Mouse (Mus musculus): ENCODE results near the gene Lag3.

Gene Lag3

DNA sequence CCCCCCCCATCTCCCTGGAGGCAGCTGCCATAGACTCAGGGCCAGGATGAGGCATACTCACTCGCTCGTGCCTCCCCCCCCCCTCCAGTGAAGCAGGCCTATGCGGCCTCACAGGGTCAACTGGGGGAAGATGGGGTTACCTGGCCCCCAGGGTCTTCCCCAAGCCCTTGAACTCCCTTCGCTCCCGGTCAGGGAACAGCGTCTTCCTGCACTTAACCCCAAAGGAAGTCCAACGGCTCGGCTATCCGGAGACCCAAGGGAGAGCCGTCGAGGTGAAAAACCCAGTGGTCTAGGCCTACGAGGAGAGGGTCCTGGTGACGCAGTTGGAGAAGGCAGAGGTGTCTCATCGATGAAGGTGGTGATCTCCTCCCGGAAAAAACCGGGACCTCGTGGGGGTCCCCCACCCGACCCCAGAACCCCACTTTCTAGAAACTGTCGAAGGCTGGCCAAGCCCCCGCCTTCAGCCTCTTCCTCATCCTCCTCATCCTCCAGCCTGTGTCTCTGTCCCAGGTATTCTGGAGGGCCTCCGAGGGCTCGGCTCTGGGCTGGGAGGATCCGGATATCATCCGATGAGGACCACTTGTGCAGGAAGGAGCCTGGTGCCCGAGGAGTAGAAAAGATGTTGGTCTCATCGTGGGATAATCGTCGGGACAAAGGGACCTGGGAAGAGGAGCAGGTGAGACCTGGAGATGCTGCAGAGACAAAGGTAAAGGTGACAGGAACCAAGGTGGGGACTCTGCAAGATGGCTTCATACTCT is 52.8 kb downstream of the Lag3 start:
- no peak for DNase-seq

DNA sequence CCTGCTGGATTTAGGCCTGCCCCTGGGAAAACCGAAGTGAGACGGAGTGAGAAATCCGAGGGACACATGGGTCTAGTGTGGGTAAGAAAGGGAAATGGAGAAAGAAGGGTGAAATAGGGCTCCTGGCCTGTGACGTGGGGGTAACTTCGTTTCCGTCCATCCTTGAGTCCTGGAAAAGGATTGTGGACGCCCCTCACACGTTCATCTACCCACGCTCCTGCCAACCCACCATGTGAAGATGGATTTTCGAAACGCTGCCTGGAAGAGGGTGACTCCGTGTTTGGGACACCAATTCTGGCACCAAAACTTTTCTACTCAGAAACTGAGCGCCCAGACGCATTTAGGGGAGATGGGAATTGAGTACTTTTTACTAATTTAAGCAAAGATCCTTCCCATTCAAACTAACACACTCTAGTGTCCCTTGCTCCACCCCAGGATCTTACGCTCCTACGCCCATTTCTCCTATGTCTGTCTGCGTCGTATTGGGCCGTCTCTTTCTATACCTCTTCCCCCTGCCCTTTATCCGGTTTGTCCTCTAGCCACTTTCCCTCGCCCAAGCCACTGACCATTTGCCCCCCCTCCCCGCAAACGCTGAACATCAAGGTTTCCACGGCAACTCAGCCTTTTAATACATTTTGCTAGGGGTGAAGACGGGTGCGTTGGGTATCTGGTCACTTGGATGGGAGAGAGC is 53.5 kb downstream of the Lag3 start:
- DNase-seq: no peak

DNA sequence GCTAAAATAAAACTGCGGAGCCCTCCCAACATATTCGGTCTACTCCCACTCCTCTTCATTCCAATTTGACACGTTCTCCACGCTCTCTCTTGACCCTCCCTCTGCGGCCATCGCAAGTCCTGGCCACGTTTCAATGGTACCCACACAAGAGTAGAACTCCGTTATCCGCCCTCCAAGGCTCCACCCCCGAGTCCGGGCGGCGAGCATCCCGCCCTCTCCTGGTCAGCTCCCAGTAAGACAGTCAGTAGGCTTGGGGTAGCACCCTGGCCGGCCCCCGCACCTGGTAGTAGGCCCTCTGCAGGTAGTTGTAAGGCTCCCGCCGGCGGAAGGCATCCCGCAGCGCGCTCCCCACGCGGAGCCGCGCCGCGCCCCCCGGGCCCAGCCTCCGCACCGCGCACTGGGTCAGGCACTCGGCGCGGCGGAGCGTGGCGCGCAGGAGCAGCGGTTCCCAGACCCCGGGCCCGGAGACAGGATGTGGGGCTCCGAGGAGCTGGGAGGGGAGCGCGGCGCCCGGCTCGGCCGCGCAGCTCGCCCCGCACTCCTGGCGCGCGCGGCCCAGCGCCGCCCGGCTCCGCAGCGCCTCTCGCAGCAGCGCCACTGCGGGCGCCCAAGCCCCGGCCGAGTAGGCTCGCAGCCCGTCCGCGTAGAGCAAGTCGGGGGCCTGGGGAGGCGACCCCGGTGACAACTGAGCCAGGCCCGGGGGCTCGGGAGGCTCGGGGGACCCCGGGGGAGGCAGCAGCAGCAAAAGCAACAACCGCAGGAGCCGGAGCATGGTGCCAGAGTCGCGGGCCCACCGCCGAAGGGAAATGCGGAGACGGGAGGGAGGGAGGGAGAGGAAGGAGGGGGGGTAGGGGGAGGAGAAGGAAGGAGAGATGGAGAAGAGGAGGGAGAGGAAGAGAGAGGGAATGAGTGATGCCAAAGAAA is 54.3 kb downstream of the Lag3 start, which contains the start of gene P3h3:
P3h3 (minus strand) TSS at position 837 of the 924 bp plus-strand sequence.
- DNase-seq: peak; percentile 69 to 76

DNA sequence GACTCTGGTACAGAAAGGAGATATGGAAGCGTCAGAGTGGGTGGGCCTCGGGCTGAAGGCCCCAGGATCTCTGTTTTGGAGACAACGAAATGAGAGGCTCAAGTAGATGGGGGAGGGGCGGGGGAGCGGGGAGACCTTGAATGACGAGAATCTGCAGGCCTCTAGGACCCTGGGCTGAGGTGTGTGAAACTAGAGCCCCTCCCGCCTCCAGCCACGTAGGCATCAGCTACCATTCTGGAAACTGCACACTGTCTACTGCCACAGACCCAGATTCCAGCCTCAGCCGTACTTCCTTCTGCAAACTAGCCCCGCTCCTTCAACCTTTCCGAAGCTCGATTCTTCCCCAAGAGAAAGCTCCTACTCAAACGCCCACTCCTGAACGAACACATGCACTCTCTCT is 55.2 kb downstream of the Lag3 start:
- no peak for DNase-seq

DNA sequence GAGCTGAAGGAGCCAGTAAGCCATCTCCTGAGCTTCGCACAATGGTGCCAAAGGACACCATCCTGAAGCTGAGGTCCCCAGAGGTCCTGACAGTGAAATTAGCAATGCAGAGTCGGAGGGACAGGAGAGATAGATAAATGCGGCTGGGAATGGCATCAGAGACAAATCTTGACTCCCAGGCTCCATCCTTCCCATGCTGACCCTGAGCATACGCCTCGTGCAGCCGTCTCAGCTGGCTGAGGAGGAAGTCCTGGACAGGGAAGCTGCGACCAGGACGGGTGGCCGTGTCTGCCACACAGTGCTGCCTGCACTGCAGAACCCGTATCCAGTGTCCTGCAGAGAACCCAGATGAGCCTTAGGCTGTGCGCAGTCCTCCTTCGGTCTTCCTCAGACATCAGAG is 56.9 kb downstream of the Lag3 start:
- DNase-seq: no peak

Data from thymus, adult 18-20 months (tissue).